Mouse (Mus musculus) ES-E14 (cell line): ENCODE results near the gene Klb.

Source experiments
- CHD2 ChIP-seq: IDR thresholded peaks from 2 replicates; pipeline ENCODE4 v1.6.1; 2014; ENCODE audit warnings: mild to moderate bottlenecking, low read depth, low read length, inconsistent platforms
- HCFC1 ChIP-seq: IDR thresholded peaks from 2 replicates; pipeline ENCODE4 v1.6.1; 2012; ENCODE audit warnings: low read length, inconsistent platforms, borderline replicate concordance; ENCODE audit not compliant: insufficient read depth
- MAFK ChIP-seq: IDR thresholded peaks from 2 replicates; pipeline ENCODE4 v1.6.1; 2014; ENCODE audit warnings: mild to moderate bottlenecking, low read depth, low read length, inconsistent platforms; ENCODE audit not compliant: insufficient read depth
- ZC3H11A ChIP-seq: IDR thresholded peaks from 2 replicates; pipeline ENCODE4 v1.6.1; 2012; ENCODE audit warnings: low read depth, mild to moderate bottlenecking, inconsistent platforms, low read length, borderline replicate concordance
- ZNF384 ChIP-seq: IDR thresholded peaks from 2 replicates; pipeline ENCODE4 v1.6.1; 2012; ENCODE audit warnings: low read depth, low read length, inconsistent platforms

- TF ChIP-seq ZNF384 = no peak
- TF ChIP-seq HCFC1 = no peak
- no peak for TF ChIP-seq ZC3H11A
- TF ChIP-seq CHD2 = no peak
- no peak for TF ChIP-seq MAFK
These were observed 9.7 kb upstream of the Klb start for GRCm38 (mm10) chr5:65338394-65338793.
